Mouse (Mus musculus) liver, adult 2 months (tissue): Measurements from ENCODE around the gene Lrig3. TPM values are rescaled to one million over a fixed set of nuclear protein-coding genes. Genes with fewer than 3 reads are reported as not detected.
A peak's percentile ranks its signal among the peaks of the same experiment; 100 is the strongest.

Source experiments
- DNase-seq: peaks from one replicate; pipeline ENCODE4 v3.0.0-alpha.2; 2011; ENCODE audit warnings: low read depth, low spot score; ENCODE audit errors: extremely low read depth
- H3K27ac ChIP-seq: fragments of 200-500 bp; replicated peaks from 2 replicates; pipeline ENCODE4 v1.5.1; 2012; ENCODE audit warnings: low read depth, mild to moderate bottlenecking, control low read depth, inconsistent platforms, low read length; ENCODE audit not compliant: insufficient read depth
- H3K27me3 ChIP-seq: fragments of 200-500 bp; 2 replicates; pipeline ENCODE4 v1.6.1; 2012; ENCODE audit warnings: mild to moderate bottlenecking, moderate library complexity, low read length, inconsistent platforms; ENCODE audit not compliant: control insufficient read depth, insufficient read depth
- H3K36me3 ChIP-seq: fragments of 200-500 bp; 2 replicates; pipeline ENCODE4 v1.6.1; 2012; ENCODE audit warnings: low read length, inconsistent platforms; ENCODE audit not compliant: control insufficient read depth, insufficient read depth
- H3K4me1 ChIP-seq: fragments of 200-500 bp; 2 replicates; pipeline ENCODE4 v1.6.1; 2011; ENCODE audit warnings: low read length; ENCODE audit not compliant: control insufficient read depth, insufficient read depth
- H3K4me3 ChIP-seq: fragments of 200-500 bp; 2 replicates; pipeline ENCODE4 v1.5.1; 2011; ENCODE audit warnings: low read depth, mild to moderate bottlenecking, control low read depth, low read length, moderate library complexity; ENCODE audit not compliant: insufficient read depth
- H3K79me2 ChIP-seq: fragments of 200-500 bp; 2 replicates; pipeline ENCODE4 v1.6.1; 2012; ENCODE audit warnings: inconsistent platforms, mild to moderate bottlenecking, low read length, moderate library complexity; ENCODE audit not compliant: control insufficient read depth, insufficient read depth
- H3K9ac ChIP-seq: fragments of 200-500 bp; 2 replicates; pipeline ENCODE4 v1.6.1; 2012; ENCODE audit warnings: low read depth, mild to moderate bottlenecking, control low read depth, inconsistent platforms, low read length
- CTCF ChIP-seq: fragments of 200-500 bp; IDR thresholded peaks from 2 replicates; pipeline ENCODE4 v1.5.1; 2011; ENCODE audit warnings: low read depth, low read length, control low read depth
- POLR2A ChIP-seq: fragments of 200-500 bp; IDR thresholded peaks from 2 replicates; pipeline ENCODE4 v1.6.1; 2011; ENCODE audit warnings: low read length, control low read depth; ENCODE audit not compliant: insufficient read depth; ENCODE audit errors: extremely low read depth
- WGBS: fragments of 180-500 bp; shearing (Covaris S2); methylation state at CpG from one replicate; pipeline ENCODE4 v1.1.7; 2018; 5-methylcytosine and 5-hydroxymethylcytosine counted together
- polyA plus RNA-seq: library from polyadenylated mRNA; depleted of rRNA; stranded (reverse); fragments of >200 nt; gene quantifications from 2 replicates; pipeline ENCODE4 v1.2.3, GENCODE M21; 2012
- total RNA-seq: library from RNA; depleted of rRNA; stranded (reverse); fragments of >200 nt; gene quantifications from 2 replicates; pipeline ENCODE4 v1.2.3, GENCODE M21; 2014

Lrig3 gene
- total and polyA plus RNA-seq, 2 experiments: 3.7 to 10.7 TPM

- Histone ChIP-seq H3K4me3 (no peak overlapping the region), H3K9ac (no peak overlapping the region), H3K27ac (no peak overlapping the region), H3K4me1 (peaks cover 2% of the 10 kb centered on the region), H3K79me2 (peaks cover 27% of the 10 kb centered on the region; the same call in 1 of the 2 replicates), H3K27me3 (no peaks in the 10 kb centered on the region), H3K36me3 (peaks cover 14% of the 10 kb centered on the region)
- no peak for DNase-seq
- WGBS: 94% methylated on average over 7 of the region's 7 CpGs
- TF ChIP-seq CTCF (no peak), POLR2A (no peak)
Measured at GRCm38 (mm10) chr10:125991819-125992218, 25.9 kb downstream of the Lrig3 start.

- WGBS: 44% methylated on average over 1 of the region's 1 CpGs
- no peak for TF ChIP-seq POLR2A
- peak; percentile 55 for TF ChIP-seq CTCF
- Histone ChIP-seq H3K36me3 (peaks cover 37% of the 10 kb centered on the region), H3K27ac (no peak overlapping the region), H3K4me1 (peaks cover 2% of the 10 kb centered on the region; the same call in 1 of the 2 replicates), H3K27me3 (no peaks in the 10 kb centered on the region), H3K4me3 (no peak overlapping the region), H3K9ac (no peak overlapping the region), H3K79me2 (peaks cover 11% of the 10 kb centered on the region; the same call in 1 of the 2 replicates)
- DNase-seq: peak; percentile 85
Measured at GRCm38 (mm10) chr10:125994855-125995254, 28.9 kb downstream of the Lrig3 start.

GRCm38 (mm10) chr10:125995701-125996100 is 29.7 kb downstream of the Lrig3 start:
- Histone ChIP-seq H3K4me3 (no peak overlapping the region), H3K79me2 (peaks cover 11% of the 10 kb centered on the region; the same call in 1 of the 2 replicates), H3K27ac (no peak overlapping the region), H3K27me3 (no peaks in the 10 kb centered on the region), H3K9ac (no peak overlapping the region), H3K4me1 (peaks cover 4% of the 10 kb centered on the region; the same call in 1 of the 2 replicates), H3K36me3 (peaks cover 43% of the 10 kb centered on the region)
- no peak for TF ChIP-seq CTCF
- TF ChIP-seq POLR2A: no peak
- no peak for DNase-seq
- 98% methylated on average over 6 of the region's 6 CpGs for WGBS

DNA sequence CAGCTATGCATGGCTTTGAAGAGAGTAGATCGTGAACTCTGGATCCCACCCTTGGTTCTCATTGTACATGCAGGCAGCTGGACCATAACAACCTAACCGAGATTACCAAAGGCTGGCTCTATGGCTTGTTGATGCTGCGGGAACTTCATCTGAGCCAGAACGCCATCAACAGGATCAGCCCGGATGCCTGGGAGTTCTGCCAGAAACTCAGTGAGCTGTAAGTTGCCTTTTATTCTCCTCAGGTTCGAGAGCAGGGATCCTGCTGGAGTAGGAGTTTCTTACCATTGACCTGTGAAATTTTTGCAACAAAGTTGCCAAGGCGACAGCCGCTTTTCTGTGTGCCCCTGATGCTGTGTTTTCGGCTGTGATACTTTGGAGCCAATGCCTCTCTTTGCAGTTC is 31.0 kb downstream of the Lrig3 start:
- Histone ChIP-seq H3K9ac (no peak overlapping the region), H3K27me3 (no peaks in the 10 kb centered on the region), H3K79me2 (peaks cover 11% of the 10 kb centered on the region; the same call in 1 of the 2 replicates), H3K36me3 (peaks cover 45% of the 10 kb centered on the region), H3K4me3 (no peak overlapping the region), H3K4me1 (peaks cover 7% of the 10 kb centered on the region; the same call in 1 of the 2 replicates), H3K27ac (no peak overlapping the region)
- TF ChIP-seq CTCF (no peak), POLR2A (no peak)
- WGBS: 91% methylated on average over 9 of the region's 9 CpGs
- DNase-seq: no peak

GRCm38 (mm10) chr10:125999561-125999960 is 33.6 kb downstream of the Lrig3 start:
- Histone ChIP-seq H3K27ac (no peak overlapping the region), H3K79me2 (no peaks in the 10 kb centered on the region), H3K4me1 (peaks cover 8% of the 10 kb centered on the region; the same call in 1 of the 2 replicates), H3K27me3 (no peaks in the 10 kb centered on the region), H3K36me3 (peaks cover 58% of the 10 kb centered on the region), H3K9ac (no peak overlapping the region), H3K4me3 (no peak overlapping the region)
- 95% methylated on average over 6 of the region's 6 CpGs for WGBS
- DNase-seq: no peak
- no peak for TF ChIP-seq POLR2A
- no peak for TF ChIP-seq CTCF

GRCm38 (mm10) chr10:126000861-126001390 is 35.0 kb downstream of the Lrig3 start:
- H3K27me3 ChIP-seq: no peaks in the 10 kb centered on the region
- peaks cover 8% of the 10 kb centered on the region; the same call in 1 of the 2 replicates for H3K4me1 ChIP-seq
- H3K36me3 ChIP-seq: peaks cover 63% of the 10 kb centered on the region
- TF ChIP-seq POLR2A (no peak), CTCF (no peak)
- peak overlapping the region; percentile 40 for H3K27ac ChIP-seq
- 31% methylated on average over 8 of the region's 8 CpGs for WGBS
- peak; percentile 65 for DNase-seq
- no peak overlapping the region for H3K4me3 ChIP-seq
- H3K79me2 ChIP-seq: no peaks in the 10 kb centered on the region
- no peak overlapping the region for H3K9ac ChIP-seq
